Mouse (Mus musculus) left cerebral cortex, adult 2 months (tissue): ENCODE measurements around the gene Ccdc92b. TPM values are rescaled to one million over a fixed set of nuclear protein-coding genes. Genes with fewer than 3 reads are reported as not detected.

Experiments
- DNase-seq, 2 experiments: peaks; one replicate each; pipeline ENCODE4 v3.0.0; 2021 to 2022; ENCODE audit warnings: low spot score in 2 of 2, mixed read lengths in 1 of 2; ENCODE audit errors: extremely low spot score in 1 of 2
- H3K27ac ChIP-seq: fragments of 200-600 bp; 2 replicates; pipeline ENCODE4 v1.8.1; 2022
- H3K4me3 ChIP-seq: fragments of 200-600 bp; 2 replicates; pipeline ENCODE4 v1.8.1; 2022
- CTCF ChIP-seq: fragments of 200-600 bp; IDR thresholded peaks from 2 replicates; pipeline ENCODE4 v1.8.1; 2022; ENCODE audit warnings: antibody characterized with exemption, mild to moderate bottlenecking, moderate library complexity
- intact Hi-C: fragments of 180-260 bp; cut with DNase I; formaldehyde crosslinking; loops from one replicate; pipeline ENCODE4 v1.15.1; 2025
- total RNA-seq, 2 experiments: library from RNA; stranded (reverse); gene quantifications; 2 replicates each; pipeline ENCODE4 v1.2.3; 2021

Gene Ccdc92b
- total RNA-seq, 2 experiments from 2014 or later = 29.8 to 31.7 TPM

GRCm38 (mm10) chr11:74673561-74673960, 54.2 kb downstream of the Ccdc92b start:
- DNase-seq = no peak
- TF ChIP-seq CTCF = no peak
- Histone ChIP-seq H3K4me3 (no peak overlapping the region), H3K27ac (no peak overlapping the region)
- intact Hi-C loops = no loop called here

- DNase-seq = peak in 1 of 2 experiments; percentile 9
- intact Hi-C loops = no loop called here
- no peak overlapping the region for H3K4me3 ChIP-seq
- H3K27ac ChIP-seq = peak overlapping the region; percentile 64; the same call in 1 of the 2 replicates
- TF ChIP-seq CTCF = no peak
Measured at GRCm38 (mm10) chr11:74674713-74675112, 55.3 kb downstream of the Ccdc92b start.

- intact Hi-C loops = no loop called here
- DNase-seq = no peak
- Histone ChIP-seq H3K4me3 (no peak overlapping the region), H3K27ac (peak overlapping the region; percentile 64)
- TF ChIP-seq CTCF = no peak
Measured at GRCm38 (mm10) chr11:74675156-74675555, 55.8 kb downstream of the Ccdc92b start.

Other genes with a start within 250 kb of the Ccdc92b start
- gene Rap1gap2, start 8.7 kb upstream of the Ccdc92b start, total RNA-seq = 100 to 1,000 TPM; 186 to 188 TPM
- gene Cluh, start 29.9 kb downstream of the Ccdc92b start, total RNA-seq = 10 to 100 TPM; 64.1 to 65.9 TPM
- gene Pafah1b1, start 105.1 kb downstream of the Ccdc92b start, total RNA-seq = 100 to 1,000 TPM; 372 to 402 TPM
- 10 to 100 TPM; 26.0 to 27.2 TPM for gene Mettl16, start 151.2 kb downstream of the Ccdc92b start, total RNA-seq
- gene Mnt, start 211.3 kb downstream of the Ccdc92b start, total RNA-seq = 10 to 100 TPM; 32.4 to 37.3 TPM